Mouse (Mus musculus): ENCODE data around the gene Dap.

- no peak for TF ChIP-seq POLR2A (IDR thresholded peaks at IDR 0.05; ENCODE audit: control insufficient read depth, low read depth, low read length)
- TF ChIP-seq CTCF (IDR thresholded peaks at IDR 0.05; ENCODE audit: control insufficient read depth, insufficient read depth, insufficient replicate concordance, low read depth, low read length) = no peak
These were observed 8.9 kb downstream of the Dap start for GRCm38 (mm10) chr15:31233006-31233405.

All from testis, adult 2 months (tissue).